Mouse (Mus musculus): ENCODE measurements at regions not wholly inside any gene's neighbourhood (a gene's known extent, or its start where the extent isn't known, plus 50 kb on each side); places are given as distances from the start of the nearest gene placed in this dataset.
"Not testable (repeated sequence)": the region's sequence is repeated elsewhere in the genome, so short reads cannot be mapped to it uniquely, and the experiment has no call there.

GRCm38 (mm10) chr10:26585106-26585505, 168.1 kb upstream of the Arhgap18 start:
- DNase-seq (ENCODE audit: low spot score), result no peak

GRCm38 (mm10) chr10:26607081-26607480, 146.1 kb upstream of the Arhgap18 start:
- not testable (repeated sequence) for DNase-seq (ENCODE audit: low spot score)

GRCm38 (mm10) chr10:26611246-26611645, 142.0 kb upstream of the Arhgap18 start:
- no peak for DNase-seq (ENCODE audit: low spot score)

GRCm38 (mm10) chr10:26630196-26630760, 122.9 kb upstream of the Arhgap18 start:
- DNase-seq (ENCODE audit: low spot score), result no peak

- DNase-seq (ENCODE audit: low spot score), result no peak
These were observed 121.0 kb upstream of the Arhgap18 start for GRCm38 (mm10) chr10:26632266-26632665.

- DNase-seq (ENCODE audit: low spot score), result no peak
These were observed 115.8 kb upstream of the Arhgap18 start for GRCm38 (mm10) chr10:26637459-26637858.

GRCm38 (mm10) chr10:26638056-26638455, 115.2 kb upstream of the Arhgap18 start:
- no peak for DNase-seq (ENCODE audit: low spot score)

GRCm38 (mm10) chr10:26639118-26639517, 114.1 kb upstream of the Arhgap18 start:
- DNase-seq (ENCODE audit: low spot score), result no peak

GRCm38 (mm10) chr10:26653103-26653502, 100.1 kb upstream of the Arhgap18 start:
- DNase-seq (ENCODE audit: low spot score), result no peak

- DNase-seq (ENCODE audit: low spot score), result no peak
These were observed 89.0 kb upstream of the Arhgap18 start for GRCm38 (mm10) chr10:26664270-26664669.

GRCm38 (mm10) chr10:26679500-26680227, 73.6 kb upstream of the Arhgap18 start:
- no peak for DNase-seq (ENCODE audit: low spot score)

GRCm38 (mm10) chr10:26694761-26695160, 58.5 kb upstream of the Arhgap18 start:
- DNase-seq (ENCODE audit: low spot score), result no peak

GRCm38 (mm10) chr10:26695212-26695933, 57.8 kb upstream of the Arhgap18 start:
- DNase-seq (ENCODE audit: low spot score), result no peak
